In the genomic region with DNA sequence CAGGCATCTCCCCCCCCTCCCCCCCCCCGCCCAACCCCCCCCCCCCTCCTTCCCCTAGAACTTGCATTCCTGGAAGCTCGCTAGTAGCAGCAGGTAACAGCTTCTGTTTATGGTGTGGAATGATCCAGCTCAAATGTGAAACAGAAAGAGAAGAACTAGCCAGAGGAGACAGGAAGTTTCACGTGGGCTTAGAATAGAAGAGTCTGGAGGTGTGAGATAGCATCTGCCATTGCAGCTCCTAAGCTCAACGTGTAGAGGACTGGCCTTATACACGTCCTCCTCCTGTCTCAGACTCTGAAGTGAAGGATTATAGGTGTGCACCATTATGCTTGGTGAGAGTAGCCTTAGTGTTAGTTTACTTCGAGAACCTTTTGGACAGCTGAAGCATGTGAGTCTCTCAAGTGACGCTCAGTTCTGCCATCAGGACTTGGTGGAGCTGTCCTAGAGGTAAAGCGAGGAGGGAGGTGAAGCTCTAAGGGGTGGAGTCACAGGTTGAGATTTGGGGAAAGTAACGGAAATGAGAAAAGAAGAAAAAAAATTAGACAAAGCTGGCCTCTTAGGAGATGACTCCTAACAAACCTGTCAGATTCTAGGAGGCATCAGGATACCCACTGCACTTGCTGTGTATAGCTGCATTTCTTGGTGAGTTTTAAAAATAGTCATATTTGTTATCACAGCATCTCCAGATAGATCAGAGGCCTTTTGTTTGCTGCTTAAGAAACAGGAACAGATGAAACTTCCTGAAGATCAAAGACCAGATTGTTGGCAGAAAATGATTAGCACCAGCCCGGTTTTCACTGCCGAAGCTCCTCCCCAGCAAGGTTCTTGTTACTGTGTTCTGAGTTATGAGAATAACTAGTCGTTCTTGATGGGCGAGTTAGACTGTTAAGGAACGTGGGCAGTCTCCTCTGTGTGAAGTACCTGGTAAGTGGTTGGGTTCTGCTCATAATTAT, we compare ENCODE assay signal across 15 mouse cellular contexts. TPM values are rescaled to one million over a fixed set of nuclear protein-coding genes. Genes with fewer than 3 reads are reported as not detected.
DNase-seq lines count a peak whose midpoint lies in the region; ATAC-seq lines count a peak whose summit lies in the region.
"Had no signal": no experiment of that assay in that cellular context is flagged by ENCODE, and none has a peak within 500 bp of the region (broad histone marks: within the 10 kb centered on the region; RNA-seq: fewer than 3 reads in every experiment).

No protein-coding gene starts in this region.

- no peak overlapping the region for H3K27ac ChIP-seq in forebrain, embryonic 14.5 days (ENCODE audit: low read depth, low read length)
- H3K27ac ChIP-seq: forebrain, embryonic 15.5 days; heart, embryonic 13.5 days; hindbrain, embryonic 12.5 days had no signal

- peak; percentile 82 for ATAC-seq in megakaryocyte, adult 5-6 weeks (ENCODE audit: poor library complexity, severe bottlenecking)
- ATAC-seq in forebrain, embryonic 14.5 days, result no peak
- ATAC-seq: forebrain, embryonic 15.5 days; midbrain, embryonic 16.5 days had no signal

- H3K9me3 ChIP-seq in forebrain, embryonic 14.5 days (replicated peaks; ENCODE audit: control insufficient read depth, low read length), result no peaks in the 10 kb centered on the region
- H3K9me3 ChIP-seq: forebrain, embryonic 15.5 days; G1E had no signal

- no peaks in the 10 kb centered on the region for H3K4me1 ChIP-seq in forebrain, embryonic 14.5 days (ENCODE audit: control insufficient read depth, insufficient read depth, low read length)
- H3K4me1 ChIP-seq: forebrain, embryonic 15.5 days; heart, embryonic 13.5 days; hindbrain, embryonic 12.5 days had no signal

- no peaks in the 10 kb centered on the region for H3K27me3 ChIP-seq in forebrain, embryonic 14.5 days (replicated peaks; ENCODE audit: control insufficient read depth, insufficient read depth, low read length)
- H3K27me3 ChIP-seq: forebrain, embryonic 15.5 days; heart, embryonic 13.5 days; hindbrain, embryonic 12.5 days had no signal

- H3K4me2 ChIP-seq in forebrain, embryonic 14.5 days (ENCODE audit: low read length), result no peak overlapping the region
- H3K4me2 ChIP-seq: forebrain, embryonic 15.5 days; heart, embryonic 13.5 days; hindbrain, embryonic 12.5 days had no signal

- H3K4me3 ChIP-seq in forebrain, embryonic 14.5 days (ENCODE audit: low read depth, low read length), result no peak overlapping the region
- H3K4me3 ChIP-seq: forebrain, embryonic 15.5 days; heart, embryonic 13.5 days; hindbrain, embryonic 12.5 days had no signal

- H3K9ac ChIP-seq in forebrain, embryonic 14.5 days (ENCODE audit: low read length), result no peak overlapping the region
- H3K9ac ChIP-seq: forebrain, embryonic 15.5 days; heart, embryonic 13.5 days; hindbrain, embryonic 12.5 days had no signal

- H3K36me3 ChIP-seq in forebrain, embryonic 14.5 days (ENCODE audit: control insufficient read depth, insufficient read depth, low read length), result no peaks in the 10 kb centered on the region
- H3K36me3 ChIP-seq: forebrain, embryonic 15.5 days; G1E; heart, embryonic 13.5 days; hindbrain, embryonic 12.5 days had no signal

- 75% methylated on average over 13 of the region's 14 CpGs for WGBS in forebrain, embryonic 14.5 days

- DNase-seq in lung, postnatal 36 days, result peak; percentile 11
- no peak for DNase-seq in lung, postnatal 4 days
- DNase-seq in T-cell, adult 2 months (ENCODE audit: low spot score), result peak; percentile 71
- DNase-seq in thymus, postnatal 36 days, result peak; percentile 16 to 26
- no peak for DNase-seq in forebrain, embryonic 14.5 days (ENCODE audit: low spot score)
- no peak for DNase-seq in adrenal gland, postnatal 4 days (ENCODE audit: low spot score in 2 of 2)
- DNase-seq: adrenal gland, postnatal 36 days; cerebellum, adult 11 months; right cerebral cortex, adult 18-20 months had no signal

RNA-seq across cellular contexts. Expression of a gene that starts 30.1 kb away (rescaled TPM):
- total RNA-seq in megakaryocyte, adult 5-6 weeks (2015), result 19.1 and 19.8 TPM in 2 replicates
- total RNA-seq in megakaryocyte, adult 5-6 weeks (2017), result 13.5 and 15.2 TPM in 2 replicates
- 2.2 and 2.3 TPM in 2 replicates for polyA plus RNA-seq in forebrain, embryonic 14.5 days (2014; fragmentation: Nextera tagmentation; extraction: Ambion mirVana)
- 10 to 100 TPM; 13.1 to 15.6 TPM for total RNA-seq in adrenal gland, postnatal 4 days (2021)
- polyA plus RNA-seq: G1E had no signal

Comparison
In these comparisons a context has a peak if more than half of its experiments do, and no peak if none do; other contexts are left out.
1. DNase-seq: peak in lung, postnatal 36 days (single experiment), T-cell, adult 2 months (single experiment) and thymus, postnatal 36 days (2 of 2); none in lung, postnatal 4 days (0 of 2), forebrain, embryonic 14.5 days (single experiment) and adrenal gland, postnatal 4 days (0 of 2).